Mouse (Mus musculus) kidney, adult 2 months (tissue): Measurements from ENCODE around the gene Adgrb2.

ENCODE experiments used
- CTCF ChIP-seq: fragments of 200-500 bp; conservative IDR thresholded peaks from 2 replicates; pipeline ENCODE4 v1.5.1; 2011; ENCODE audit warnings: low read depth, mild to moderate bottlenecking, control low read depth, low read length, moderate library complexity, mixed read lengths; ENCODE audit not compliant: insufficient read depth, insufficient read length
- POLR2A ChIP-seq: fragments of 200-500 bp; IDR thresholded peaks from one replicate; pipeline ENCODE4 v1.6.1; 2011; ENCODE audit warnings: low read depth, low read length, control low read depth

- no peak for TF ChIP-seq CTCF
- TF ChIP-seq POLR2A = no peak
These were observed 13.5 kb downstream of the Adgrb2 start for GRCm38 (mm10) chr4:129998124-129998523.
